Mouse (Mus musculus) lung, embryonic 15.5 days (tissue): Measurements from ENCODE around the gene Fdxacb1. TPM values are rescaled to one million over a fixed set of nuclear protein-coding genes. Genes with fewer than 3 reads are reported as not detected.

Source experiments
- ATAC-seq: fragments of 200-750 bp; cut with Nextera tagmentation; 2 replicates; pipeline ENCODE4 v1.8.0; 2017; ENCODE audit warnings: moderate number of reproducible peaks, borderline replicate concordance; ENCODE audit not compliant: low FRiP score, low TSS enrichment; ENCODE audit errors: extremely low read depth
- H3K27ac ChIP-seq: fragments of 300-500 bp; sonication (generic); 2 replicates; pipeline ENCODE4 v1.5.1; 2015; ENCODE audit warnings: moderate library complexity, mild to moderate bottlenecking, inconsistent platforms
- H3K27me3 ChIP-seq: fragments of 300-500 bp; sonication (generic); 2 replicates; pipeline ENCODE4 v1.6.1; 2015; ENCODE audit warnings: inconsistent platforms
- H3K36me3 ChIP-seq: fragments of 300-500 bp; sonication (generic); 2 replicates; pipeline ENCODE4 v1.6.1; 2015; ENCODE audit warnings: inconsistent platforms
- H3K4me1 ChIP-seq: fragments of 300-500 bp; sonication (generic); 2 replicates; pipeline ENCODE4 v1.6.1; 2015; ENCODE audit warnings: inconsistent platforms
- H3K4me2 ChIP-seq: fragments of 300-500 bp; sonication (generic); 2 replicates; pipeline ENCODE4 v1.6.1; 2015; ENCODE audit warnings: inconsistent platforms, mild to moderate bottlenecking, moderate library complexity
- H3K4me3 ChIP-seq: fragments of 300-500 bp; sonication (generic); 2 replicates; pipeline ENCODE4 v1.5.1; 2015; ENCODE audit warnings: mild to moderate bottlenecking, inconsistent platforms
- H3K9ac ChIP-seq: fragments of 300-500 bp; sonication (generic); 2 replicates; pipeline ENCODE4 v1.6.1; 2015; ENCODE audit warnings: inconsistent platforms
- H3K9me3 ChIP-seq: fragments of 300-500 bp; sonication (generic); 2 replicates; pipeline ENCODE4 v1.6.1; 2016; ENCODE audit warnings: inconsistent platforms
- WGBS: fragments of 180-500 bp; shearing (Covaris S2); methylation state at CpG from one replicate; pipeline ENCODE4 v1.1.7; 2015; 5-methylcytosine and 5-hydroxymethylcytosine counted together
- polyA plus RNA-seq: library from polyadenylated mRNA; unstranded; fragments of >200 nt; fragmentation: Nextera tagmentation; extraction: Ambion mirVana; gene quantifications from 2 replicates; pipeline ENCODE4 v1.2.1, GENCODE M21; 2015

The Fdxacb1 gene
- polyA plus RNA-seq, 1 experiment from 2014 or later = 11.3 TPM

DNA sequence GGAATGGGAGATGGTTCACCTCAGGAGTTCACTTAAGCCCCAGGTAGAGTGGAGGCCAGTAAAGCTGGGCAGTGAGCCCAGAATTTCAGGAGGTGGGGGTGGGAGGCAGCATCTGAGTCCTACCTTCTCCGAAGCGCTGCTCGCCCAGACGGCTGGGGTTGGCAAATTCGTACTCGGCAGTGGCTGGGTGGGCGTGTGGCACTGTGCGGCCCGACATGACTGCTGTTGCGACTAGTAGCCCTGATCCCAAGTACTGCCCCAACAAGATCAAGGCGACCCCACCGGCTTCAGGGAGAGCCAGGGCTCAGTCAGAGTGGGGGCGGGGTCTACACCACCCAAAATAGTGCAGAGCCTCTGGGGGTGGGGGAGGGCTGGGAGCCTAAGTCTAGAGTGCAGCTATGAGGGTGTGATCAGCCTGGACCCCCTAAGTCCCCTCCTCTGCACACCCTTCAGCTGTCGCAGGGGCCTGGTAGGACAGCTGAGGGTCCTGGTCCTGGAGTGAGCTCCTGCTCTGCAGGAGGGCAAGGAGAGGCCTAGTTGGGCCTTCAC, 15.9 kb upstream of the Fdxacb1 start, which contains the start of gene Hspb2:
Gene Hspb2, minus strand, starts transcription at position 301 of the 549 bp plus-strand sequence.
- peak within 1 kb of the TSS; percentile 20; the same call in 1 of the 2 replicates for H3K9ac ChIP-seq
- peaks cover 33% of the 10 kb centered on the region for H3K4me1 ChIP-seq
- peak within 1 kb of the TSS; percentile 46 for H3K4me2 ChIP-seq
- H3K36me3 ChIP-seq = no peaks in the 10 kb centered on the region
- peak; percentile 57 for ATAC-seq
- no peaks in the 10 kb centered on the region for H3K9me3 ChIP-seq
- no peaks in the 10 kb centered on the region for H3K27me3 ChIP-seq
- peak within 1 kb of the TSS; percentile 91 for H3K27ac ChIP-seq
- peak within 1 kb of the TSS; percentile 28 for H3K4me3 ChIP-seq
- WGBS = 49% methylated on average over 14 of the region's 14 CpGs

DNA sequence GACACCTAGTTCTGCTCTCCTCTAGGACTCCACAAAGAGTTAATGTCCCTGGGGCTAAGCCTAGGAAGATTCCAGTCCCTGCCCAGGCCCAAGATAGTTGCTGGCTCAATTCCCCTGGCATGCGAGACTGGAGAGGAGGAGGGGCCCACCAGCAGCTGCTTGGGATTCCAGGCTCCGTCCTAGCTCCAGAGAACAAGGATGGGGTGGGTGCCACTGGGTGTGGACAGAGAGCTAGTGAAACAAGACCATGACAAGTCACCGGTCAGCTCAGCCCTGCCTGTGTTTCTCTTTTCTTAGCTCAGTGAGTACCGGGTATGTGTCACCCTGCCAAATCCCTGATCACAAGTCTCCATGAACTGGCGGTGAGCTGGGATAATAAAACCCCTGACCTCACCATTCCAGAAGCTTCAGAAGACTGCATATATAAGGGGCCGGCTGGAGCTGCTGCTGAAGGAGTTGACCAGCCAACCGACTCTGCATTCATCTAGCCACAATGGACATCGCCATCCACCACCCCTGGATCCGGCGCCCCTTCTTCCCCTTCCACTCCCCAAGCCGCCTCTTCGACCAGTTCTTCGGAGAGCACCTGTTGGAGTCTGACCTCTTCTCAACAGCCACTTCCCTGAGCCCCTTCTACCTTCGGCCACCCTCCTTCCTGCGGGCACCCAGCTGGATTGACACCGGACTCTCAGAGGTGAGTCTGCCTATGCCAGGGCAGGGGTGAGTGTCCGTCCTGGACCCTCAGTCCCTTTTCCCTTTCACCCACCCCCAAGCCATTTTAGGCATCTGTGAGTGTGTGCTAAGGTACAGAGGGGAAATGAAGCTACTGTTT, 15.0 kb upstream of the Fdxacb1 start:
- Histone ChIP-seq H3K27me3 (no peaks in the 10 kb centered on the region), H3K9me3 (no peaks in the 10 kb centered on the region), H3K9ac (peak overlapping the region; percentile 8; the same call in 1 of the 2 replicates), H3K4me3 (peak overlapping the region; percentile 28), H3K4me2 (peak overlapping the region; percentile 46), H3K4me1 (peaks cover 33% of the 10 kb centered on the region), H3K36me3 (no peaks in the 10 kb centered on the region), H3K27ac (peak overlapping the region; percentile 91)
- 49% methylated on average over 17 of the region's 17 CpGs for WGBS
- ATAC-seq = peak; percentile 81

DNA sequence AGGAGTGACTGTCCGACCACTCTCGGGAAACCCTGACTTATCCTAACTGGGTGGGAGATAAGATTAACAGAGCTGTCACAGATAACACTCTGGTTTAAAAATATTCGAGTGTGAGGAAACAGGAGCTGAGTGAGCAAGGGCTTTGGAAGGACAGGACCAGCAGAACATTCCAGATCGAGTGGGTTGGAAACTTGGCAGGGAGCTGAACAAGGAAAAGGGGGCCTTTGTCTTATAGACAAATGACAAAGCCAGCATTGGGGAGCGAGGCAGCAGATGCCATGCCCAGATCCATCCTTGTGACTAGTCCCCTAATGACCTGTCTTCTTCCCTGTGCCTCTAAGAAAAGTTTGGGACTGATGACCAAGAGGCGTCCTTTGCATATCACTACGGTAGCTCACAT, 14.1 kb upstream of the Fdxacb1 start:
- Histone ChIP-seq H3K36me3 (no peaks in the 10 kb centered on the region), H3K4me3 (peak overlapping the region; percentile 28), H3K27ac (peak overlapping the region; percentile 91), H3K4me2 (peak overlapping the region; percentile 46), H3K9me3 (no peaks in the 10 kb centered on the region), H3K4me1 (peaks cover 33% of the 10 kb centered on the region), H3K27me3 (no peaks in the 10 kb centered on the region), H3K9ac (no peak overlapping the region)
- WGBS = 35% methylated on average over 7 of the region's 7 CpGs
- ATAC-seq = no peak

DNA sequence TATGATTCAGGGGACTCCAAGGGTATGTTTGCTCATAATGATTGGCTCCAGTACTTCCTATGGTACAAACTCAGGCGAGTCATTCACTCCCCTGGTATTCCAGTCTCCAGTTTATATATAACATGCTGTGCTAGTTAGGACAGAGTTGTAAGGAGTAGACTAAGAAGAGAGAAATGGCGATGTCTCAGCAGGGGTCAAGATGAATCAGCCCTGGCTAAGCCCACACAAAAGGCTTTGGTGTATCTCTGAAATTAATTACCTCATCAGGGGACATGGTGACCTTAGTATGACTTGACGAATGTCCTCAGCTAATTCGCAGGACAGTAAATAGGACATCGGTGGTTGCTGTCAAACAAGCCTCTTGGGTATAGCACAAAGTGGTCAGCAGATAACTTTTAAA, 11.3 kb upstream of the Fdxacb1 start:
- H3K4me2 ChIP-seq = no peak overlapping the region
- peaks cover 21% of the 10 kb centered on the region for H3K4me1 ChIP-seq
- no peaks in the 10 kb centered on the region for H3K27me3 ChIP-seq
- WGBS = 48% methylated on average over 5 of the region's 5 CpGs
- H3K36me3 ChIP-seq = no peaks in the 10 kb centered on the region
- no peak overlapping the region for H3K27ac ChIP-seq
- H3K9me3 ChIP-seq = no peaks in the 10 kb centered on the region
- no peak for ATAC-seq
- H3K9ac ChIP-seq = no peak overlapping the region
- H3K4me3 ChIP-seq = no peak overlapping the region

DNA sequence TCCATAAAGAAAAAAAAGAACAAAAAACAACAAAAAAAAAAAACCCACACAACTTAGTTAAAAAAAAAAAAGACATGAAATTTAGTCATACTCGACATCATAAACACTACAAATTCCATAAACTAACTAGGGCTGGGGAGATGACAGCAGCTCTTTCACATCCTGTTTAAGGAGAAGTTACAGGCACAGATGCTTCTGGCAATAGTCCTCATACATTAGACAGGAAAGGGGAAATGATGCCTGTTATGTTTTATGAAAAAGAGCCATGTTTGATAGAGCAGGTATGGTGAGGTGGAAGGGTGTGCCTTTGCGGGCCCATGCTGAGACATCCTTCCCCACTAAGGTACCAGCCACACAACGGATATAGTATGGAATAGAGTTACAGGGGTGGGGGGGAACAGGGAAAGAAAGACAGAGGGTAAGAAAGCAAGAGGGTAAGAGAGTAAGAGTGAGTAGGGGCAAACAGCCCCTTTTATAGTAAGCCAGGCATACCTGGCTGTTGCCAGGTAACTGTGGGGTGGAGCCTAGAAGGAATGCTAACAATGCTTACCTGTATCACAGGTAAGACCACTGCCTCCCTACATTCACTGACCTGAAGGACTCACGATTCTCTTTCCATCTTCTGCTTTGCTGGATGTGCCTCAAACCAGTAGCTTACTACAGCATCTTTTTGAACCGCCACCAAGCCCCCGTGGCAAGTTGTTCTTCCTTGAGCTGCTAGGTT, 6.4 kb upstream of the Fdxacb1 start:
- H3K27me3 ChIP-seq = no peaks in the 10 kb centered on the region
- H3K4me3 ChIP-seq = no peak overlapping the region
- ATAC-seq = no peak
- WGBS = 51% methylated on average over 6 of the region's 6 CpGs
- H3K36me3 ChIP-seq = no peaks in the 10 kb centered on the region
- no peaks in the 10 kb centered on the region for H3K4me1 ChIP-seq
- 0 out of 2 replicates have a peak overlapping the region, but pooled peaks have one; percentile 19 for H3K27ac ChIP-seq
- H3K4me2 ChIP-seq = 0 out of 2 replicates have a peak overlapping the region, but pooled peaks have one; percentile 0
- H3K9ac ChIP-seq = no peak overlapping the region
- no peaks in the 10 kb centered on the region for H3K9me3 ChIP-seq

DNA sequence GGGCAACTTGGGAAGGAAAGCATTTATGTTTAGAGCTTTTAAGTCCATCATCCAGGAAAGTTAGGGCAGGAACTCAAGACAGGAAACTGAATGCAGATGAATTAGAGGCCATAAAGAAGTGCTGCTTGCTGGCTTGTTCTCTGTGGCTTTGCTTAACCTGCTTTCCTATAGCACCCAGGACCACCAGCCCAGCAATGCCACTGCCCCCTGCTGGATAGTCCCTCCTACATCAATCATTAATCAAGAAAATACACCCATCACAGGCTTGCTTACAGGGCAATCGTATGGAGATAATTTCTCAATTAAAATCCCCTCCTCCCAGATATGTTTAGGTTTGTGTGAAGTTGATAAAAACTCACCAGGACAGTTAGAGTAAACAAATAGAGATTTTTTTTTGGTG, 4.7 kb upstream of the Fdxacb1 start:
- WGBS = 47% methylated on average over 1 of the region's 1 CpGs
- Histone ChIP-seq H3K36me3 (no peaks in the 10 kb centered on the region), H3K4me1 (peaks cover 9% of the 10 kb centered on the region; the same call in 1 of the 2 replicates), H3K27ac (no peak overlapping the region), H3K27me3 (no peaks in the 10 kb centered on the region), H3K4me2 (no peak overlapping the region), H3K4me3 (no peak overlapping the region), H3K9ac (no peak overlapping the region), H3K9me3 (no peaks in the 10 kb centered on the region)
- no peak for ATAC-seq

DNA sequence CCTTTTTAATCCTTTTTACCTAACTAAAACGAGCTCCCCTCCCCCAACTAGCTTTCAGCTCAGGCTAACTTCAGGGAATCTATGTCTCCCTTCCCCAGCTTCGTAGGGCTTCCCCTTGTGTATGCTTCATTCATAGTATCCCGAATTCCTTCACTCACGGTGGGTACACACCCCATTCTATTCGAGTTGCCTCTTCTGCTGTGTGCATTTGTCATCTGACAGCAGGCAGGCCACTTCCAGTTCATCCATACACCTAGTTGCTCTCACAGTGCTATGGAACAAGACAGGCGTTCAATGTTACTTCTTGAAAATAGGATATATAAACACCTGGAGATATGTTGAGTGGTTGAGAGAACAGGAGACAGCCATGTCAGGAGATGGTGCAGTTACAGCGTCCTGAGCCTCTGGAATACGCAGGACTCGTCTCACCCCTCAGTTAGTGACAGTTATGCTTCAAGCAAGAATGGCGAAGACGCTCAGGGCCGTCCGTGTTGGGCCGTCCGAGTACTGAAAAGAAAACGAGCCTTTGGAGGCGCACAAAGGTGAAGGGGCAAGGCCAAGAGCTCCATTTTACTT, 417 bp upstream of the Fdxacb1 start:
- no peak; the same call in 1 of the 2 replicates for ATAC-seq
- Histone ChIP-seq H3K9ac (peak overlapping the region; percentile 68), H3K36me3 (peaks cover 9% of the 10 kb centered on the region), H3K4me3 (peak overlapping the region; percentile 65), H3K4me1 (peaks cover 18% of the 10 kb centered on the region), H3K27me3 (no peaks in the 10 kb centered on the region), H3K4me2 (peak overlapping the region; percentile 80), H3K9me3 (no peaks in the 10 kb centered on the region), H3K27ac (peak overlapping the region; percentile 93)
- whole genome bisulfite sequencing = 3% methylated on average over 17 of the region's 17 CpGs

DNA sequence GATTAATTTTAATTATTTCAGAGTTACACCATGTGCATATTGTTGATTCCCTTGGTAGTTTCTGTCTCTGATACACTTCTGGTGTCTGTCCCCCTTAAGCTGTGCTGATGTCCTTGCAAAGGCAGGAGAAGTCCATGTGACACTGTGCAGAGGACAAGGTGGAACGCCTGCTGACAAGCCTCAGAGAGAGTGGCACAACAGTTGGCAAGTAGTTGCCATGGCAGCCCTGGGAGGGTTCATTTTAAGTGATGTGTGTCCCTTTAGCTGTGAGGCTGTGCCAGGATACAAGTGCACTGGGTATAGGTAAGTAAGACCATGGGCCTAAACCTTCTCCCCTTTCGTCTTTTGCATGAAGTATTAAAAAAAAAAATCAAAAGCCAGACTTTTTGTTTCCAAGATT, 2.0 kb downstream of the Fdxacb1 start:
- 77% methylated on average over 2 of the region's 2 CpGs for WGBS
- peaks cover 29% of the 10 kb centered on the region for H3K4me1 ChIP-seq
- no peak overlapping the region for H3K4me3 ChIP-seq
- no peak for ATAC-seq
- H3K36me3 ChIP-seq = peaks cover 9% of the 10 kb centered on the region
- no peak overlapping the region for H3K9ac ChIP-seq
- no peak overlapping the region for H3K4me2 ChIP-seq
- H3K9me3 ChIP-seq = no peaks in the 10 kb centered on the region
- no peaks in the 10 kb centered on the region for H3K27me3 ChIP-seq
- no peak overlapping the region for H3K27ac ChIP-seq

DNA sequence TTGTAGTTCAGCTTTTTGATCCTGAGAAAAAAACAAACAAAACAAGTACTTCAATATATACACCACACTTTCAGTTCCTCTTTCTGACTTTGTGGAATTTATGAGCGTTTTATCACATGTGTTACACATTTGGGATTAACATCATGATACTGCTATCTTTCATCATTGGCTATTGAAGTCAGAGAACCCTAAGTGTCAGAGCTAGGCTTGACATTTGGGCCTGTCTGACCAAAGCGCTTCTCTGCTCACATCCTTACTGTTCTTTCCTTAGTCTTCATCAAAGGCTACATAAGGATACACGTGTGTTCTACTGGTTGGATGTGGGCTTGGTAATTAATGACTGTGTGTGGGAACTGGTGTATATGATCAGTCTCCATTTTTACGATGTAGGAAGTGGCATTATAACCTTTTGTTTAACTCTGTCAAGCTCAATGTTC, 6.0 kb downstream of the Fdxacb1 start:
- 0 out of 2 replicates have a peak overlapping the region, but pooled peaks have one; percentile 89 for H3K4me3 ChIP-seq

DNA sequence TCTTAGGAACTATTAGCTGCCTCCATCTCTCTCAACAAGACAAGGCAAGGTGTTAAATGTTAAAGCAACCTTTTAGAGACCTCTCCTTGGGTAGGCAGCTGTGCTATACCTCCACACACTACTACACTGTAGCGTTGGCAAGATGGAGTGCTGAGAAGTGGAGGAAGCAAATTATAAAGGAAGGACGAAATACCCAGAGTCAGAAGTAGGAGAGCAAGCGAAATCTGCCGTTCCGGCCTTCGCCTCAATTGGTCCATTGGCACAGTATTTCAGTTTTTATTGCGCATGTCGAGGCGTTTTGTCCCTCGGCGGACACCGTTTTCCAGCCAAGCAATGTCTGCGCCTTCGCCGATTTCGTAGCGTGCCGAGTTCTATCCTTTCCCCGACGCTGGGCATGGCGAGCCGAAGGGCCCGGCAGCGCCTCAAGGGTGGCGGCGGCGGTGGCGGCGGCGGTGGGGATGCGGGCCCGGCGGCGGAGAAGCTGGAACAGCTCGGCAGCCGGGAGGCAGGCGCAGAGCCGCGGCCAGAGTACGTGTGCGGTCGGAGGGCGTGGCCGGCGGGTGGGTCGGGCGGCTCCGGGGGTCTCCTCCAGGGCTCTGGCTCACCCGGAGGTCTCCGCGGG, 7.1 kb downstream of the Fdxacb1 start, which contains the start of the genes Alg9 and 1110032A03Rik:
Gene Alg9, plus strand, starts transcription at position 29 of the 622 bp plus-strand sequence.
Gene 1110032A03Rik, minus strand, starts transcription at position 530 of the 622 bp plus-strand sequence.
- Histone ChIP-seq H3K36me3 (peaks cover 25% of the 10 kb centered on the region), H3K27me3 (no peaks in the 10 kb centered on the region), H3K4me3 (peak within 1 kb of the TSS; percentile 89), H3K9me3 (no peaks in the 10 kb centered on the region), H3K4me2 (peak within 1 kb of the TSS; percentile 77), H3K4me1 (peaks cover 19% of the 10 kb centered on the region), H3K27ac (peak within 1 kb of the TSS; percentile 80), H3K9ac (peak within 1 kb of the TSS; percentile 89)
- ATAC-seq = peak; percentile 83
- under 1% methylated on average over 47 of the region's 51 CpGs for WGBS

More for the DNA sequence above, 6.0 kb downstream of the Fdxacb1 start:
- Histone ChIP-seq H3K27me3 (no peaks in the 10 kb centered on the region), H3K4me1 (peaks cover 26% of the 10 kb centered on the region), H3K9ac (no peak overlapping the region), H3K4me2 (peak overlapping the region; percentile 77), H3K36me3 (peaks cover 16% of the 10 kb centered on the region), H3K27ac (no peak overlapping the region), H3K9me3 (no peaks in the 10 kb centered on the region)
- no peak for ATAC-seq
- 62% methylated on average over 4 of the region's 4 CpGs for WGBS

DNA sequence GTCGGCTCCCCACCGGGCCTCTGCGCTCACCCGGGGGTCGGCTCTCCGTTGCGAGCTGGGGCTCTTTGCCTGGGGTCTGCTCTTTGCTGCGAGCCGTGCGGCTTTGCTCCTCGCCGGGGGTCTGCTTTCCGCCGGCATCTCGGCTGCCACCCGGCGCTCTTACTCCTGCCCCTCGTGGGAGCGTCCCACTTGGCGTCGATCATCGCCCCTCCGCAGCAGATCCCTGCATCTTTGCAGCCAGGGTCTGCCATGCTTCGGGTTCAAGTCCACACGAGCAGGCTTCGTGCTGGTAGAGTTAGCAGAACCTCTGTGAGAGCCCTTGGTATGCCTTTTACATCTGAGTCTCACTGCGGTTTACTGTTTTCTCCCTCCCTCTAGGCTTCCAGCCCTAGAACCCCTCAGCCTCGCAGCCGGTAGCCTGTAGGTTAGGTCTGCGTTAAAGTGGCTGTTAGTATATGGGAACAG, 7.7 kb downstream of the Fdxacb1 start:
- peak; percentile 63; the same call in 1 of the 2 replicates for ATAC-seq
- H3K27me3 ChIP-seq = no peaks in the 10 kb centered on the region
- peak overlapping the region; percentile 77 for H3K4me2 ChIP-seq
- peak overlapping the region; percentile 89 for H3K4me3 ChIP-seq
- H3K9me3 ChIP-seq = no peaks in the 10 kb centered on the region
- H3K4me1 ChIP-seq = peaks cover 19% of the 10 kb centered on the region
- H3K27ac ChIP-seq = 0 out of 2 replicates have a peak overlapping the region, but pooled peaks have one; percentile 80
- H3K36me3 ChIP-seq = peaks cover 29% of the 10 kb centered on the region
- WGBS = under 1% methylated on average over 22 of the region's 30 CpGs
- H3K9ac ChIP-seq = peak overlapping the region; percentile 89
